Mouse (Mus musculus) adrenal gland (tissue): Measurements from ENCODE around the gene Taar5.

ENCODE experiments used
- intact Hi-C: fragments of 180-260 bp; cut with DNase I; formaldehyde crosslinking; loops from one replicate; pipeline ENCODE4 v1.15.1; 2025
- long read RNA-seq, 2 experiments: library from polyadenylated mRNA; unstranded; transcript quantifications; one replicate each; pipeline ENCODE4 v2.0.0; 2020; ENCODE audit warnings: borderline replicate concordance in 1 of 2; ENCODE audit not compliant: insufficient replicate concordance in 1 of 2

The Taar5 gene
- long read RNA-seq, experiment 1 = 0 reads
- long read RNA-seq, experiment 2 = 0 reads

DNA sequence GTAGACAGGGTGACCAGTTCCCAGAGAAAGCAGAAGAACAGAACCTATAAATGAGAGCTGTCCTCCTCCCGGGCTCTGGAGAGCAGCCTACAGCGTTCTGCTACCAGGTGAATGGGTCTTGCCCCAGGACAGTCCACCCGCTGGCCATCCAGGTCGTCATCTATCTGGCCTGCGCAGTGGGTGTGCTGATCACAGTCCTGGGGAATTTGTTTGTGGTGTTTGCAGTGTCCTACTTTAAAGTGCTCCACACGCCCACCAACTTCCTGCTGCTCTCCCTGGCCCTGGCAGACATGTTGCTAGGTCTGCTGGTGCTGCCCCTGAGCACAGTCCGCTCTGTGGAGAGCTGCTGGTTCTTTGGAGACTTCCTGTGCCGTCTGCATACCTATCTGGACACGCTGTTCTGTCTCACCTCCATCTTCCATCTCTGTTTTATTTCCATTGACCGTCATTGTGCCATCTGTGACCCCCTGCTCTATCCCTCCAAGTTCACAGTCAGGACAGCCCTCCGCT lies at the start of gene Taar5:
Gene Taar5, plus strand, starts transcription at position 51 of the 510 bp plus-strand sequence.
- intact Hi-C loops = no loop called here

DNA sequence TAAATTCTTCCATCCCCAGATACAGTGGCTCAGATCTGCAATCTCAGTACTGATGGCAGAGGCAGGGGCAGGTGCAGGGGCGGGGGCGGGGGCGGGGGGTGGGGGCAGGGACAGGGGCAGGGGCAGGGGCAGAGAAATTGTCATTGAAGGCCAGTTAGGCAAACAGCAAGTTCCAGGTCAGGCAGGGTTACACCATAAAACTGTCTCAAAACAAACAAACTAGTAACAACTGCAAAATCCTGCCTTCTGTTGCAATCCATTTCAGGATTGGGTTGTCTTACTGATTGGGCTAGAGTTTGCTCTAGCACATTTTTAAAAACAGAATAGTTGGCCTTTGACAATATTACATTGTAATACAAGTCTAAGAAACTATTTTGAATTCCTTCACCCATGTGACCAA lies 48.0 kb upstream of the Taar5 start:
- intact Hi-C loops = no loop called here

DNA sequence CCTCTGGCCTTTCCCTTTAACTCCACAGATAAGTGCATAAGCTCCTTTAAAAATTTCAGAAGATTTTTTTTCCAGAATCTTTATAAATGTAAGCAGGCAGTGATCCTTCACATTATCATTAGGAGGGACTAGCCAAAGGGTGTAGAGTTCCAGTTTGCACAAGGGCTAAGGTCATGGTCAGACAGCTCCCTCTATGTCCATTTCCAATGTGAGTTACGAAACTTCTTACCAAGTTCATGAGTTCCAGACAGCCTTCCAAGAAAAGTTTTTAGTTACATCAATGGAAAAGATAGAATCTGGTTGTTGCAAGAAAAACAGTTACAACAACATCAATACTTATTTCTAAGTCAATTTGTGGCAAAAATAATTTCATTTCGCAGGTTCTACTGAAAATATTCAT lies 46.6 kb upstream of the Taar5 start:
- intact Hi-C loops = no loop called here

DNA sequence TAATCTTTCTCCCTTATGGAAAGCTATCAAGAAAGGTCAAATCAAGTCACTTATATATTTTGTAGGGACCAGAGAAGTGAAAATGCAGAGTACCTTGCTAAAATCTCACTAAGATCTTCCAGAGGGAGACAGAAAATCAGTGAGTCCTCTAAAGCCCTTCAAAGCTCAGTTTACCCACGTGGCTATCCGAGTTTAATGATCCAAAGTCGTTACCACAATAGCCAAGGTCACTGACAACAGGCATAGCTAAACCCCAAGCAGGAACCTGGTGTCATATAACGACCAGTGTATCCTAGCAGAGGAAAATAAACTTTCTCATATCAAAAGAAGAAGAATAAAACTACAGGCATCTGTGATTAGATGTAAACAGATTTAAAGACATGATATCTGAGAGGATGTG lies 32.9 kb upstream of the Taar5 start:
- intact Hi-C loops = no loop called here

DNA sequence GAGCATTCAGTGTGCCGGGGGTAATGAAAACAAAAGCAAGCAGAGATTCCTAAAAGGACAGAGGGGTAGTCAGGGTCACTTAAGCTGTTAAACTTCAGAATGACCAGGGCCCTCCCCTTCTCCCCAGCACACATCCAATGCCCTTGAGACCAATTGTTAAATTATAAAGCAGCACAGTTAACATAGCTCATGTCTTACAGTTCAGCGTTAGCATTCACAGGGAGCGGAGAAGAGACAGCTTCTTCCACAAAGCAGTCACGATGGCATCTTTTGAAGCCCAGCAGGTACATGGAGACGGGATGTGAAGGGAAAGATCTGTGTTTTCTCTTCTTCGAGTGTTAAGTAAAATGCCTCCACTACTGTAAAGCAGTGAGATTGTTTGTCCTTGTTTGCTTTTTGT lies 32.2 kb upstream of the Taar5 start, which contains the start of gene Taar2:
Gene Taar2, plus strand, starts transcription at position 261 of the 400 bp plus-strand sequence.
- intact Hi-C loops = no loop called here

DNA sequence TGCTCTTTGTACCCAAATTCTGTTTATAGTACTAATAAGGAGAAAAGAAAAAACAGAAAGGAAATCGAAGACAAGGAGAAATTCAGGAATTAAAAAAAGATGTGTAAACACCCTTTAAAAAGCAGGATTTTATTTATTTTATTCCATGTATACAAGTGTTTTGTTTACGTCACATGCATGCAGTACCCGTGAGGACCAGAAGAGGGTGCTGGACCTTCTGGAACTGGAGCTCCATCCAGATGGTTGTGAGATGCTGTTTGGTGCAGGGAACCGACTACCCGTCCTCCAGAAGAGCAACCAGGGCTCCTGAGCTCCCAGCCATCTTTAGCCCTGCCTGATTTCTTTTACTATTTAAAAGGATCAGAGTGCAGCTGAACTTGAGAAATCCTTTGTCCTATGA lies 28.0 kb upstream of the Taar5 start:
- intact Hi-C loops = no loop called here

DNA sequence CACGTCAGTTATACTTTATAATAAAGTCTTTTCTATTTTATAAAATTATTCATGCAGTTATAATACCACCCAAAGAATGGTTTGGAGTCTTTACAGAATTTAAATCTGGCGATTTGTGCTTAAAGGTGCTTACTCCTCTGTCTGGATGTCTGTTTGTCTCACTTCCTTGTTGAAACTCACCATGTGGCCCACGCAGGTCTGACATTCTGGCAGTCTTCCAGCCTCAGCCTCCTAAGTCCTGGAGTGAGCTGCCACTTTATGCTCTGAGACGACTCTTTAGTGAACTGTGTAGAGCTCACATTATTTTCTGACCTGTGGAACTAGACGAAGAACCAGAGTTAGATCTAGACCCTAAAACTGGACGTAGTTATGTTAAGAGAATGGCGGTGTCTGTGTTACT lies 22.5 kb upstream of the Taar5 start:
- intact Hi-C loops = no loop called here

DNA sequence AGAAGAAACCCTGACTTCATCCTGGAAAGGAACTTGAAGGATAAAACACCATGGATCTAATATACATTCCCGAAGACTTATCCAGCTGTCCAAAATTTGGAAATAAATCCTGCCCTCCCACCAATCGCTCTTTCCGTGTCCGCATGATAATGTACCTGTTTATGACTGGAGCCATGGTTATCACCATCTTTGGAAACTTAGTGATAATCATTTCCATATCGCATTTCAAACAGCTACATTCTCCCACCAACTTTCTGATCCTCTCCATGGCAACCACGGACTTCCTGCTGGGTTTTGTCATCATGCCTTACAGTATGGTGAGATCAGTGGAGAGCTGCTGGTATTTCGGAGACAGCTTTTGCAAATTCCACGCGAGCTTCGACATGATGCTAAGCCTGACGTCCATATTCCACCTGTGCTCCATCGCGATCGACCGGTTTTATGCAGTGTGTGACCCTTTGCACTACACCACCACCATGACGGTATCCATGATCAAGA lies 20.9 kb upstream of the Taar5 start, which contains the start of gene Taar3:
Gene Taar3, plus strand, starts transcription at position 51 of the 498 bp plus-strand sequence.
- intact Hi-C loops = no loop called here

DNA sequence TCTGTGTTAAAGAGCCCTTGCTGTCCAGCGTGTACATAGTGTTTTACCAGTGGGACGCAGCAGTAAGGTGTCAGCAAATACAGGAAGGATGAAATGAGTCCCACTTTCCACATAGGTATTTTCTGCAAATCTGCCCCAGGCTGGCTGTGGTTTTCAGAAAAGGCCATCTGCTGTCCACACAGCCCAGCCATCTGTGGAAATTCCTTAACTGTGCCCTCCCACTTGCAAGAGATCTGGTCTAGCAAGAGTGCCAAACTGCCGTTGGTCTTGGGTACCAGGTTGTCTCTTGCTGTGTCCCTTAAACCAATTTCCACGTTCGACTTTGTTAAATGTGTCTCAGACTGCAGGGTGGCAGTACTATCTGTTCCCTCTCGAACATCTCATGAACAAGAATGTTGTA lies 18.8 kb upstream of the Taar5 start:
- intact Hi-C loops = no loop called here

DNA sequence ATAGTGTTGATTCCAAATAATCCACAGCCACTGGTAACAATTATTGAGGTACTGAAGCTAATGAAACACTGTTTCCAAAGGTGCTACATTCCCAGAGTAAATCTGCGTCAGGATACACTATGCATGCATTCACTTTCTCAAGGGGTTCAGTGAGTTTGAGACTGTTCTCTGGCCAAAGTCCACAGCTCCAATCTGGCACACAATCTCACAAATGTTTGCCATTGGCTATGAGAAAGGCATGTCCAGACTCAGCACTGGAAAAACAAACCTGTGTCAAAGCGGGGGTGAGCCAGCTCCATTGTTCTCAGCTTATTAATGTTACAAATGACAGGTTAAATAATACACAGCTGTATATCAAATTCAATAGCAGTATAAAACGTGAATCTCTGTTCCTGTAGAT lies 11.4 kb upstream of the Taar5 start:
- intact Hi-C loops = no loop called here

DNA sequence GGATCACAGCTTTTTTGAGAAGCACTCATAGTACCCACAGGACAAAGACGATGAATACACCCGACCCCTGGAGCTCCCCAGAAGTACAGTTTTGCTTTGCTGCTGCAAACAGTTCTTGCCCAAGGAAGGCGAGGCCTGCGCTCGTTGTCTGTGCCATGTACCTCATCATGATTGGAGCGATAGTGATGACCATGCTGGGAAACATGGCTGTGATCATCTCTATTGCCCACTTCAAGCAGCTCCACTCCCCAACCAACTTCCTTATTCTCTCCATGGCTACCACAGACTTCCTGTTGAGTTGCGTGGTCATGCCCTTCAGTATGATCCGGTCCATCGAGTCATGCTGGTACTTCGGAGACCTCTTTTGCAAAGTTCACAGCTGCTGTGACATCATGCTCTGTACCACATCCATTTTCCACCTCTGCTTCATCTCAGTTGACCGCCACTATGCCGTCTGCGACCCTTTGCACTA lies 10.0 kb upstream of the Taar5 start, which contains the start of gene Taar4:
Gene Taar4, plus strand, starts transcription at position 51 of the 472 bp plus-strand sequence.
- intact Hi-C loops = no loop called here

DNA sequence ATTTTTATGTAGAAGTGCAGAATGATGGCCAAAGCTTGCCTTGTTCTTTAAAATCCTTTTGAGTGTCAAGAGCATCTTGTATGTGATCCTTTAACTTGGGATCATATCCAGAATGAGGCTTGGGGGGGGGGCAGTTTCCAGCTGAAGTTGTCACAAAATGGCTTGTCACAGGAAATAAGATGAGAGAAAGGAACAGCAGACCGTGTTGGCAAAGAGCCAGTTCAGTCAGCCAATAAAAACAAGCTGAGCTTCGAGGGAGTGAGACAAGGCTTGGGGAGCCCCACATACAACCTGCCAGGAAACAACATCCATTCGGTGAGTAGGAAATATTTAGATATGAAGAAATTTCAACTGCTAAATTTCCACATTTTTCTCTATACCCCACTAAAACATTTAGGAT lies 7.1 kb upstream of the Taar5 start:
- intact Hi-C loops = no loop called here

DNA sequence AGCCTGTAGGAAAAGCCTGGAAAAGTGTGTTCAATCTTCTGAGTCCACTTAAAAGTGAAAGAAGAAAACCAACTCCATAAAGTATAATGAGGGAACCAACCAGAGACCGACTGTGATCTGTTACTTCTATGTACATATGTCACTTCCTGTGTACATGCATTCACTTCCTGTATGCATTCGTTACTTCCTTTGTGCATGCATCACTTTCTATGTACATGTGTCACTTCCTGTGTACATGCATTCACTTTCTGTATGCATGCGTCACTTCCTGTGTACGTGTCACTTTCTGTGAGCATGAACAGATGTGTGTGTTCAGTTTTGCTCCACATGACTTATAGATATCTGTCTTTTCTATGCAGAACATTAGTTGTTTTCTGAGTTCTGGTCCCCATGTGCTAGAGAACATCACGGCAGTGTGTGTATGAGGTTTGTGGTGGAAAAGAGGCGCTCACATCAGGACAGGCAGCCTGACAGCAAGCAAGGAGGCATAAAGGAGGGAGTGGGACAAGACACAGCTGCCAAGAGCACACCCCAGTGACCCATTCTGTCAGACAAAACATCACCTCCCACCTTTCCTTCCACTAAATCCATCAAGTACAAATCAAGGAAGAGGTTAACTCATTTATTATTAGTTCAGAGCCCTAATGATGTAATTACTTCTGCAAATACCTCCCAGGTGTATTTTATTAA lies 5.4 kb upstream of the Taar5 start:
- intact Hi-C loops = no loop called here

DNA sequence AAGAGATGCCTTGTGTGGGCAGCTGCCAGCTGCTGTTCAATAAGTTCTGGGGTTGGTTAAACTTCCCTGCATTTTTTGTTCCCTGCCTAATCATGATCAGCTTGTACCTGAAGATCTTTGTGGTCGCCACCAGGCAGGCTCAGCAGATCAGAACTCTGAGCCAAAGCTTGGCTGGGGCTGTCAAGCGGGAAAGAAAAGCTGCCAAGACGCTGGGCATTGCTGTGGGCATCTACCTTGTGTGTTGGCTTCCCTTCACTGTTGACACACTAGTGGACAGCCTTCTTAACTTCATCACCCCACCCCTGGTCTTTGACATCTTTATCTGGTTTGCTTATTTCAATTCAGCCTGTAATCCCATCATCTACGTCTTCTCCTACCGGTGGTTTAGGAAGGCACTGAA lies 750 bp downstream of the Taar5 start:
- intact Hi-C loops = no loop called here

DNA sequence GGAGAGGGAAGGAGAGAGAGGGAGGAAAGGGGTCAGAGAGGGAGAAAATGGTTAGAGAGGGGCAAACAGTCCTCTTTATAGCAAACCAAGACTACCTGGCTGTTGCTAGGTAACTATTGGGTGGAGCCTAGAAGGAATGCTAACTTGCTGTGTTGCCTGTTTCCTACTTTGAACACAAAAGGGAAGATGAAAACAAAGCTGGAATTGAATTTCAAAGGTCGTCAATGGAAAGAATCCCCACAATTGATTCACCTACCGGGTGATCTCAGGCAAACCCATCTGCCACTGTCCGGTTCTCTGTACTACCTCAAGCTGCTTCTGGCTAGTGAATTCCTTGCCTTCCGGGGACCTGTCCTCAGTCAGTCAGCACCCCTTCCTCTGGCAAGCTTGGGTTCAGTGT lies 7.5 kb downstream of the Taar5 start:
- intact Hi-C loops = loop anchor here (2.0 to 5.0 kb wide), 3 partner anchors 103 to 163 kb away; no protein-coding TSS in a partner anchor

DNA sequence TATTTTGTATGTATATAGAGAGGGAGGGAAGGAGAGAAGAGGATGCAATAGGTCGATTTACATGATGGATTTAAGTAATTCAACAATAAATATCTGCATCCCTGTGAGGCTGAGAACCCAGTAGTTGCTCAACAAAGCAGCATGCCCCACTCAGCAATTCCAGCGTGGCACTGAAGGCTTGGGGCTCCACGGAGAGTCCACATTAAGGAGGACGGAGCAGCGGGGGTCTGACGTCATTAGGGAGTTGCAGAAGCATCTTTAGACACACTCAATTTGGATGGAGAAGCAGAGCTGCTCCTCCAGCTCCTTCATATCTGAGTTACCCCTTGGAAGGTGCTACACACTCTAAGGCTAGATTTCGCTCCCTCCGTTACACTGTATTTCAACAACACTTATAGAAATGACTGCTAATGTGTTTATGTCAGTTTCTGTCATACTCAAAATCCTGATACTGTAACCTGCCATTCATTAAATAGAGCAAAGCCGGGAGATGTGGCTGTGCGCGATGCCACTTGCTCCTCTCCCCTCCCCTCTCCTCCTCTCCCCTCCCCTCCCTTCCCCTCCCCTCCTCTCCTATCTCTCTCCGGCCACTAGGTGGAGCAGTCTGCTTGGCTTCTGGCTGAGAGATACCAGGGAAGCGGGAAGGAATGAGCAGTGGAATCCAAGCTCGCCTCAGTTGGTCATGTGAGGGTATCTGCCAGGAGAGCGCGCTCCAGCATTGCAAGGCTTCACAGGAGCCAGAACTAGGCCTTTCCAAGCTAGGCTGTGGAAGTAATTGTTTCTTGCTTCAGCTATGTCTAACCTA lies 8.6 kb downstream of the Taar5 start:
- intact Hi-C loops = loop anchor here (2.0 to 5.0 kb wide), 3 partner anchors 102 to 164 kb away; no protein-coding TSS in a partner anchor

DNA sequence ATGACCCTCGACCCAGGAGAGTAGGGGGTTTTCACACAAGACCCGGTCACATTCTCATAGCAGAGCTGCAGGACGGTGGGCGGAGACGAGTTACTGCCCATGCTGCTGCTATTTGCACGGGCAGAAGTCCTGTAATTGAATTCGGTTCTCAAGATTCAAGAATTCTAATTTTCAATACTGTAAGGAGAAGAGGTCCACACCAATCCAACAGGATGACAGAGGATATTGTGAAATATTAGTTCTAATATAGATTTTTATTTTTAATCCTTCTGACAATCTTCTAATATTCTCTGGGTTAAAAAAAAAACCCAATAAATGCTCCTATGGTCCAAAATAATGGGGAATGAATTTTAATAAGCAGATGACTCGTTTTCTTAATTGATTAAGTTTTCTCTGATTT lies 15.0 kb downstream of the Taar5 start, which contains the start of gene Taar6:
Gene Taar6, minus strand, starts transcription at position 101 of the 400 bp plus-strand sequence.
- intact Hi-C loops = no loop called here

DNA sequence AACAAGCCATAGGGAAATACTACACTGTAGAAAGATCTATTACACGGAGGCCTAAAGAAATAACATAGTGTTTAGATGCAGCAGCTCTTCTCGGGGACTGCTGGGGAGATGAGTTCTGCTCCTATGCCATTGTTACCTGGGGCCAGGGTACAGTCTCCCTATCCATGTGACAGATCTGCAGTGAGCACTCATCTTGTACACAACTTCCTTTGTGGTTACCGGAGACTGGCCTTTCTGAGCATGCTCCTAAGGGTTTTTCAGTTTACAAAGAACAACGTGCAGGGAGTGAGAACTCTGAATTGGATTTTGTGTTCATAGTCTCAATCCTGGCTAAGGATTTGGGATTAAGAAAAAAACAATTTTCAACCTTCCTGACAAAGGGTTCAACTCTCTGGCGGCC lies 15.9 kb downstream of the Taar5 start:
- intact Hi-C loops = no loop called here

DNA sequence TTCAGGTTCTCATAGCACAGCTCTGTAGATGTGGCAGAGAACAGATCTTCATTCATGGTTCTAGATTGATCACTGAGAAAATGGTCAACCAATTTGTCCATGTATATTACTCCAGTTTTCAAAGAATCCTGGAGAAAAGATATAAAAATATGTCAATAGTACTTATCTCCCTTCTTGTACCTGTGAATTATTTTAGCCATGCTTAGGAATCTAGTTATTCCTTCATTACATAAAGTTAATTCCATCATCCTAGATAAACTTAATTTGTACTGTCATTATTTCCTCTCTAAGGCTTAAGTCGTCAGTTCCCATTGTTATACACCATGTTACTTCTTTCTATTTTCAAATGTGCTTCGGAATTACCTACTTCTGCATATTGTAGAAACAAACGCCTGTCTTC lies 22.9 kb downstream of the Taar5 start, which contains the start of gene Taar7a:
Gene Taar7a, minus strand, starts transcription at position 101 of the 400 bp plus-strand sequence.
- intact Hi-C loops = no loop called here

DNA sequence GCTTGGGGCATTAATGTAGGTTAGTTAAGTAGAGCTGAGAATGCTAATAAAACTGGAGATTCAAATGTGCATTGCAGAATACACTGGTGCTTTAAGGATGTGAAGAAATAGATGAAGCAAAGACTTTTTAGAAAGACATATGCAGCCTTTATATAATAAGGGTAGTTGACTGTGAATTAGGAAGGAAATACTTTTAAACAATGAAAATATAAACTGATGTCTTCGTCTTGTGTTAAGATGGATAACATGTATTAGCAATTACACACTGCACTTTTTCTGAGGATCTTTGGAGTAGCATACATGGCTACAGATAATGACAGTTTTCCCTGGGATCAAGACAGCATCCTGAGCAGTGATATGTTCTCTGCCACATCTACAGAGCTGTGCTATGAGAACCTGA lies 29.1 kb downstream of the Taar5 start, which contains the start of gene Taar7b:
Gene Taar7b, plus strand, starts transcription at position 301 of the 400 bp plus-strand sequence.
- intact Hi-C loops = no loop called here

DNA sequence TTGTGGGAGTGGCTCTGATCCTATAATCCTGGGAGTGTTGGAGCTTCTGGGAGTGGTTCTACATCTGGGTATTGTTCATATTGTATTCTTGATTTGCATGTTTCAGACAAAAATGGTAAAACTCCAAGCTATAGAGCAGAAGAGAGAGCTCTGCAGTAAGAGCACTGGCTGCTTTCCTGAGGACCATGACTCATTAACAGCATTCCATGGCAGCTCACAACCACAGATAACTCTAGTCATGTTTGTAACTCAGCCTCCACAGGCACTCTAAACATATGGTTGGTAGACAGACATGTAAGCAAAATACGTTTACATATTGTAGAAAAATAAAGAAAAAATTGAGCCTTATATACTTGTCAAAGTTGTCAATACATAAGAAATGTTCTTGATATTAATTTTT lies 35.9 kb downstream of the Taar5 start:
- intact Hi-C loops = no loop called here

DNA sequence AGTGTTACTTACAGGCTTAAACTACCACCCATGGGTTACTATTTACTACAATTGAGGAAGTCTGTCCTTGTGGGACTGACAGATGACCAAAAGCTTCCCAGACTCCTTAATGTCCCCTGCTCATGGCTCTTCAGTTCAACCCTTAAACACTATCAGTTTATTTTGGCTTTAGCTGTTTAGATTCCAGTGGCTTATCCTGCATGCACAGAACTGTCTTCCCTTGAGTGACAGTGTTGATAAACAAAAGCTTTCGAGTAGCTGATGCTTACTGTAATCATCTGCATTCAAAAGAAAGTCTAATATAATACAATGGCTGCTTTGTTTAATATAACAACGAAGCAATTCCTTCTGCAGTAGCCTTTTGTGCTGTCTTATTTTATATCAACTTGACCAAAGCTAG lies 36.5 kb downstream of the Taar5 start:
- intact Hi-C loops = no loop called here
